Mouse (Mus musculus) c-Kit-positive CD71-positive TER-119-positive erythroid progenitor cells, embryonic 14.5 days (primary cell): Measurements from ENCODE around the gene Tmem52b.

Source experiments
- DNase-seq: peaks from one replicate; pipeline ENCODE4 v3.0.0-alpha.2; 2013; ENCODE audit warnings: low spot score

Tmem52b gene

GRCm38 (mm10) chr6:129532556-129532941 is 20.2 kb downstream of the Tmem52b start:
- DNase-seq: no peak

GRCm38 (mm10) chr6:129532942-129533860 is 20.8 kb downstream of the Tmem52b start, which contains the start of gene Gabarapl1:
Gene Gabarapl1, plus strand, starts transcription at chr6:129533160.
- peak; percentile 73 for DNase-seq

DNA sequence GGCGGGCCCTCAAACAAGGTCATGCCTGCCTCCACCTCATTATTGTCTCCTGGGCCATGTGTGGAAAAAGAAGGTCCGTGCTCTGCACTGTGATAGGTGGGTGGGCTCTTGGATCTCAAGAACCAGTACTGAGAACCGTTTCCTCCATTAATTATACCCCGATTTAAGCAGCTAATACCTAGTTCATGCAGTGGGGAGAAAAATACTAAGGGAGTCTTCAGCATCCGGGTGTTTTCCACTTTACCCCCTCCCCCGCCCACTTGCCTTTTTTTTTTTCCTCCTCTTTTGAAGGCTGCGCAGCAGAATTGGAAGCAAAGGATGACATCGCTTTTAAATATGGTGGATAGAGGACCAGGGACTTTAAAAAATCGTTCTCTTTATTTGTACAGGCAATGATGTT is 21.7 kb downstream of the Tmem52b start:
- no peak for DNase-seq

- DNase-seq: no peak
These were observed 22.4 kb downstream of the Tmem52b start for GRCm38 (mm10) chr6:129534627-129535190.

GRCm38 (mm10) chr6:129535723-129536122 is 23.4 kb downstream of the Tmem52b start:
- DNase-seq: no peak

GRCm38 (mm10) chr6:129538555-129538954 is 26.2 kb downstream of the Tmem52b start:
- DNase-seq: no peak

GRCm38 (mm10) chr6:129541931-129542330 is 29.6 kb downstream of the Tmem52b start:
- no peak for DNase-seq

- no peak for DNase-seq
These were observed 30.2 kb downstream of the Tmem52b start for GRCm38 (mm10) chr6:129542540-129542939.

- peak; percentile 59 for DNase-seq
These were observed 31.6 kb downstream of the Tmem52b start for GRCm38 (mm10) chr6:129543709-129544606.

GRCm38 (mm10) chr6:129547277-129547676 is 34.9 kb downstream of the Tmem52b start:
- DNase-seq: no peak

GRCm38 (mm10) chr6:129548009-129548408 is 35.7 kb downstream of the Tmem52b start:
- no peak for DNase-seq

GRCm38 (mm10) chr6:129557298-129558023 is 45.1 kb downstream of the Tmem52b start:
- peak; percentile 65 for DNase-seq

DNA sequence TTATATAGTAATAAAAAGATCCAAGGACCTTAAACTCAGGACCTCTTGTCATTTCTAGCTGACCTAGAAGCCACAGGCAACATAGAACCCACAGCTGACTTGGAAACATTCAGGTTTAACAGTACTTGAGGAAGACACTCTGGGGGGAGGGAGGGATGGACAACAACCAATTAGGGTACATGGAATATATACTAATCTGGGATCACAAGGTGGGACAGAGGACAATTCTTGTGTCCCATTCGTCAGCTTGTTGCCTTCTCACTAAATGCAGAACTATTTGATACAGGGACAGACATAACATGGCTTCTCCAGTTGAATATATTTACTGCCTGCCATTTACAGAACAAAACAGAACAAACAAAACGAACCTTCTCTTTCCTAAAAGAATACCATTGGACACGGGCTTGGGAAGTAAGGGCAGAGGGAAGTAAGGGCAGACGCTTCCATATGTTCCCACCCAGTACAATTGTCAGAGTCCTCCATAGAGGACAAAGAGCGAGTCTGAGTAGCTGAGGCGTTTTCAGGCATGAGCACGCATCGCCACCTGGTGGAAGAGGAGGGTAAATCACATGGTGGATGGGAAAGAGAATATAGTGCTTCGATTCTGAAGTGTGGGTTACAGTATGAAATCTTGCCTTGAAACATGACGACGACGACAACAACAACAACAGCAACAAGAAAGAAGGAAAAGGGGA is 46.7 kb downstream of the Tmem52b start:
- DNase-seq: peak; percentile 75

DNA sequence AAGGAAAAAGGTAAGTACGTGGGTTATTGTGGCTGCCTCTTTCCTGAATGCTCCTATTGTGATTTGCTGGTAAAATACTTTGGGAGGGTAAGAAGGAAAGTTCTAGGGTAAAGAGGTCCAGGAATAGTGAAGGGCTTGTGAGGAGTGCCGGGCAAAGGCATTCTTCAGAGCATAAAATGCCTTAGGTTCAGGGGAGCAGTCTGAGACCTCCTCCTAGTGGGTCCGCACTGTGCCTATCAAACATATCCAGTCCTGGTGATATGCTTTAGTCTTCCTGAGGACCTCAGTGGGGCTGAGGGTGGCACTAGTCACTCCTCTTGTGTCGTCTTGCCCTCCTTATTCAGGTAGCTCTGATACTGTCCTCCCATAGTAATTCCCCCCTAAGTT is 47.3 kb downstream of the Tmem52b start:
- DNase-seq: no peak

- no peak for DNase-seq
These were observed 52.9 kb downstream of the Tmem52b start for GRCm38 (mm10) chr6:129565257-129565656.
